Mouse (Mus musculus): ENCODE measurements around the gene Ncoa6.
A peak's percentile ranks its signal among the peaks of the same experiment; 100 is the strongest.
"Not testable (repeated sequence)": the region's sequence is repeated elsewhere in the genome, so short reads cannot be mapped to it uniquely, and the experiment has no call there.

The Ncoa6 gene

DNA sequence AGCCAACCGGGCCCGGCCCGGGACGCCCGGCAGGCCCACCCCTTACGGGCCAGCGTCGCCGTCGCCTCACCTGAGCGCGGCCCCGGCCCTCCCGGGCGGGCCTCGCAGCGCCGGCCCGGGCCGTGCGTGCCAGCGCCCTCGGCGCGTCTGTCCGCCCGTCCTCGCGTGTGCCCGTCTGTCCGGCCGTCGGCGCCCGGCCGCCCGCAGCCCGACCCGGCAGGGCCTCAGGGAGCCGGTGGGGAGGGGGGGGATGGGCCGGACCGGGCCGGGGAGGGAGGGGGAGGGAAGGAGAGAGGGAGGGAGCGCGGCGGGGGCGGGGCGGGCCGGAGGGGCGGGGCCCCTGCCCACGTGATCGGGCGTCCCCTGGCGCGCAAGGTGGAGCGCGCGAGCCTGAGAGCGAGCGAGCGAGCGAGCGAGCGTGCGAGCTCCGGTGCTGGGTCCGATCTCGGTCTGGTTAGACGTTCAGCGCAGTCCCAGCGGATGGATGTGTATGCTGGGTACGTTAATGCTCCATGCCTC, at the start of gene Ncoa6:
Gene Ncoa6, minus strand, starts transcription at position 325 of the 519 bp plus-strand sequence.
- peak; percentile 55 for DNase-seq (ENCODE audit: low read depth, low spot score)

DNA sequence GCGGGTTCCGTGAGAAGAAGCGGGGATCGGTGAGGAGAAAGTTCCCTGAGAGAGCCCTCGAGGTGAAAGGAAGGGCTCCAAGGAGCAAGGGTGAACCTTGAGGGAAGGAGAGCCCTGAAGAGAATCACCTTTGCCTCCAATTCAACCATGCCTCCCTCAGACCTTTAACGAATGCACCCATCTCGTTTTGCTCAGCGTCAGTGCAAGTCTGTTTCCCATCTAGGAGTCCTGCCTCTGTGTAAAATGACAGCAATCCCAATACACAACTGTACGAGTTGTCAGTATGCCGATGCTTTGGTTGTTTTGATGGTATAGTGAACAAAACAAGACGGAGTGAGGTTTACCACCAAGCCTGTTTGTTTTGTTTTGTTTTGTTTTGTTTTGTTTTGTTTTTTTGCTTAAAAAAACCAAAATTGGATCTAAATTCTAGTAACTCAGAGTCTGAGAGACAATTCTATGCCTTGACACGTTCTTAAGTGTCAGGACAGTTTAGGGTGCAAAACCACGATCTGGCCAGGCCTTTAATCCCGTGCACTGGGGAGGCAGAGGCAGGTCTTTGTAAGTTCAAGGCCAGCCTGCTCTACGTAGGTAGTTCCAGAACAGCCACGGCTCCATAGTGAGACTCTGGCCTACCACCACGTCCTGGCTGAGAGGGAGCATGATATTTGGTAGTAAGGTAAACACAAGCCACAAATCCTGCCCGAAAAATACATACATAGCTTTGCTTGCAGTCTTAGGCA, 45.0 kb upstream of the Ncoa6 start:
- no peak for DNase-seq (ENCODE audit: low read depth, low spot score)

DNA sequence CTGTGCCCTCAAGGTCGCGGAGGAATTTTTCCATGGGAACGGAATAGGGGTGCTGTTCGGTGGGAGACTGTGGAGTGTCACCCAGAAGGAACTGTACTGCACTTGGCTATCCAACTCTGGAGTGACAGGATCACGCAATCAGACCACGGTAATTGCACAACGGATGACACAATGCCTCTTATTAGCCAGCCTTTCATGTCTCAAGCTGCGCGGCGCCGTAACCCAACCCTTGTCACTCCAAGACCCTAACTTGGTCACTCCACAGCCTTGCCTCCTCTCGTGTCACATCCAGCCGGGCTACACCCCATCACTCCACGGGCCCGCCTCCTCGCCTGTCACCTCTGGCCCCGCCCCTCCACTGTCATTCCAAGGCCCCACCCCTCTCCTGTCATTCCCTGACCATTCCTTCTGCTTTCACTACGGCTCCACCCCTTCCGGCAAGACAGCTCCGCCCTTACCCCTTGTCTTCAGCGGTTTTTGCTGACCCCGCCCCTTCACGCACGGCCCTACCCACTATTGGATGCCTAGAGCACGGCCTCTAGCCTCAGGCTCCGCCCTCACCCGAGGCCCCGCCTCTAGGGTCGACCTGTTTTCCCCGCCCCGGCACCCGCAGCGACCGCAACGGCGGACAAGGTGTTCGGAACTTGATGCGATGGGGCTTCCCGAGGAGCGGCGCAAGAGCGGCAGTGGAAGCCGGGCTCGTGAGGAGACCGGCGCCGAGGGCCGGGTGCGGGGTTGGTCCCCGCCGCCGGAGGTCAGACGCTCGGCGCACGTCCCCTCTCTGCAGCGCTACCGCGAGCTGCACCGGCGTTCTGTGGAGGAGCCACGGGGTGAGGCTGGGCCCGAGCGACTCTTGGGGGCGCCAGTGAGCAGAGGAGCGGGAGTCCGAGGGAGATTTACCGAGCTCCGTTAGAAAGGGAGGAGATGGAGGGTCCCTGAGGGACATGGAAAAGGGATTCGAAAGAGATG, 44.0 kb upstream of the Ncoa6 start, which contains the start of the genes Acss2 and Ggt7:
Gene Acss2, plus strand, starts transcription at position 494 of the 969 bp plus-strand sequence.
Gene Ggt7, minus strand, starts transcription at position 783 of the 969 bp plus-strand sequence.
- peak; percentile 95 for DNase-seq (ENCODE audit: low read depth, low spot score)

GRCm38 (mm10) chr2:155515941-155516340, 42.2 kb upstream of the Ncoa6 start:
- peak; percentile 42 for DNase-seq (ENCODE audit: low read depth, low spot score)

GRCm38 (mm10) chr2:155514666-155515065, 41.0 kb upstream of the Ncoa6 start:
- DNase-seq (ENCODE audit: low read depth, low spot score), result no peak

- DNase-seq (ENCODE audit: low read depth, low spot score), result no peak
These were observed 39.8 kb upstream of the Ncoa6 start for GRCm38 (mm10) chr2:155513543-155513942.

DNA sequence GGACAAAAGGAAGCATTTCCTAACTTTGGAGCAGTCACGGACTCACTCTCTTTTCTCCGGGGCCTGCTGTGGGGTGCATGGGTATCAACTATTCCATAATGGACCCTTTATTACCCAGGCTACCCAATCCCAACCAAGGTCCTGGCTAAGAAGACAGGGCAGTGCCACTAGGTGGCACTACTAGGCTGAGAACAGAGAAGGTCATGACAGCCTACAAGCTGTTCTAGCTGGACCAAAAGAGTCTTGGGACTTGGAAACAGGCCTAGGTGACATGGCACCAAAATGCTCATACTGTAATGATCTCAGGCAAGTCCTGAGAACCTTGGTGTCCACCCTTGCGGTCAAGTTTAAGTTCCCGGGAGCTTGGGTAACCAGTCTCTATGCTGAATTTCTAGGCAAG, 38.8 kb upstream of the Ncoa6 start:
- peak; percentile 32 for DNase-seq (ENCODE audit: low read depth, low spot score)

GRCm38 (mm10) chr2:155507721-155508470, 34.2 kb upstream of the Ncoa6 start:
- no peak for DNase-seq (ENCODE audit: low read depth, low spot score)

DNA sequence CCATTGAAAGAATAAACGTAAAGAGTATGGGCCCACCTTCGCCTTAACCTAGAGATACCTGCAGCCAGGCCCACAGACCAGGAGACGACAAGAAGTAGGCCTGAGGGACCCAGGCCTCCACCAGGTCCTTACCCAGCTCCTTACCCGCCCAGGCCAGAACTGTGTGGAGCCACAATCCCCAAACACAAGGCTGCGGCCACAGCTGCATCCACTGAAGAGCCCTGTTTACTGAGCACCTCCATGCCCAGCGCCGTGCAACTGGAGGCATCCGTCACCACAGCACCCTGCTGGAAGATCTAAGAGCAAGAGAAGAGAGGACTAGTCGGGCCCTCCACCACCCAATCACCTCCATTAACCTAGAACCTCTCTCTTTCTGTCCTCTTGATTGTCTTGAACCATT, 32.1 kb upstream of the Ncoa6 start:
- no peak for DNase-seq (ENCODE audit: low read depth, low spot score)

- DNase-seq (ENCODE audit: low read depth, low spot score), result no peak
These were observed 31.0 kb upstream of the Ncoa6 start for GRCm38 (mm10) chr2:155504440-155505355.

DNA sequence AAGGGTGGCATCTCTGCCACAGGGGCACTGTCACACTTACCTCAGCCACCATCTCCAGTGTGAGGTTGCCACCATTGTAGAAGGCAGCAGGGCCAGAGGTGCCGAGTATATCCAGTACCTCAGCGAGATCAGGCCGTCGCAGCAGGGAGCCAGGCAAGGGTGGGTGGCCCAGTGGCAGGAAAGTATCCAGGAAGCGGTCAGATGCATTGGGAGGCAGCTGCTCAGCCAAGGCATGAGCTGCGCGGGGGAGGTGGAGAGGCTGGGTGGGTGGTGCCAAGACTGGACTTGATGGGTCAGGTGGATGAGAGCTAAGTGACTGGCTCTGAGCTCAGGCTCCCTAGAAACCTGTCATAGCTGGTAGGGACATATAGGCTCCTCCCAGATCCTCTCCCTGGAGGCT, 28.9 kb upstream of the Ncoa6 start:
- no peak for DNase-seq (ENCODE audit: low read depth, low spot score)

GRCm38 (mm10) chr2:155490998-155491397, 17.3 kb upstream of the Ncoa6 start:
- no peak for DNase-seq (ENCODE audit: low read depth, low spot score)

DNA sequence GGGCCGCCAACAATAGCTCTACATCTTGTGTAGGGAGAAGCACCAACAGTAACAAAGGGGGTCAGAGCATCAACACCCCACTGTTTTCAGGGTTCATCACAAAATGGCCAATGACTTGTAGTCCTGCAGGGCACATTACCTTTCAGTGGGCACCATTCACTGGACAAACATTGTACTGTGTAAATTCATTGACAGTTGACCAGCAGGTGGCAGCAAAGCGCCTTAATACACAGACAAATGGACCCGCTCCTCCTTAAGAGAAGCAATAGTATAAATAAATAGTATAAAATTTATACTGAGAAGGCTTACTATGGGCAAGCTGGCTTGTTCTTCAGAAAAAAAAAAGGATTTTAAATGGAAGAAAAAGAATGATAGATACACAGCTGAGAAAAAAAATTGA, 8.3 kb upstream of the Ncoa6 start:
- DNase-seq (ENCODE audit: low read depth, low spot score), result peak; percentile 46

DNA sequence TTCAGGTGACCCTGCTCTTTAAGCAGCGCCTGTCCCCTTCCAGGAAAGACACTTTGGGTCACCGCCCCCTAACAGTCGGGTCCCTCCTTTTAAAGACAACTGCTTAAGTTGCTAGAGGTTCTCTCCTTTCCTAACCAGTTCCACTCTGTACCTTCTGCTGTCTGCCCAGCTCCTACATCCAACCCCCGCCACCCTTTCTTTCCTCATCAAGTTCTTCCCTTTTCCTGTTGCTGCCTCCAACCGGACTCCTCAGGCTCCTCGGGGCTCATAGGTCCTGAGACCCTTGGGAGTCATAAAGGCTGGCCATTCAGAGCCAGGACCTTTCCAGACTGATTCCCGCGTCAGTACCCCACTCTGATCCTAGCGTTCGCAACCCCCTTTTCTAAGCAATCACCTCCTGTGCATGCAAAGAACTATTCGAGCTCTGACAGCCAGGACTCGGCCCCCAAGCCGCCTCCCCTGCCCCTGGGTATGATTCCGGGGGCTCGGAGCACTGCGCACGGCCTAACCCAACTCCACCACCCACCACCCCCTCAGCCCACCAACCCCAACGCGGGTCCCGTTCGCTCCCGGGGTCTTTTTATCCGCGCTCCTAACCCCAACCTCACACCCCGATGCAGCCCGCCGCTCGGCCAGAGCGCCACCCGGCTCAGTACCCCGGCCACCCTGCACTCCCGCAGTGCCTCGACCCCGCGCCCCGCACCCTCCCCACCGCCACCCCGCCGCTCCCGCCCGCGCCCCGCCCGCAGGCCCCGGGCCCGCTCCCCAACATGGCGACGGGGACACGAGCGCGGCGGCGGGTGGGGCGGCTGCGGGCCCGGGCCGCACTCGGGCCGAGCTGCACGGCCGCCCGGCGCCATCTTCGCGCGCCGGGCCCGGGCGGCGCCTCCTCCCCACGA, 774 bp downstream of the Ncoa6 start:
- DNase-seq (ENCODE audit: low read depth, low spot score), result peak; percentile 20

GRCm38 (mm10) chr2:155466861-155467260, 6.8 kb downstream of the Ncoa6 start:
- DNase-seq (ENCODE audit: low read depth, low spot score), result no peak

DNA sequence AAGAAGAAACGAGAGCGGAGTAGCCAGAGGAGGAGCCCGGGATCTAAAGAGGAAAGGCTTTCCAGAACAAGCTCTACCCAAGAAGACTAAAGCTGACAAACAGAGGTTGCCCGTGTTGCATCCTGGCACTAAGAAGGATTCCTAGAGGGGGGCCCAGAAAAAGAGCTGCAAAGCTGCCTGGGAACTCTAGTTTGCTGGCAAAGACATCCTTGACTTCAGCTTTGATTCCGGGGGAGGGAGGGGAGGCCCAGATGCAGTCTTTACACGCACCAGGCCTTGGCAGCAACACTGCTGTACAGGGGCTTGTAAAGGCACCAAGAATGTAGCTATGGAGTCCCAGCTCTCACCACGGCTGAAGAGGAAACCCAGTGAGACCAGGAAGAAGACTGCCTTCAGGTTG, 20.1 kb downstream of the Ncoa6 start:
- no peak for DNase-seq (ENCODE audit: low read depth, low spot score)

DNA sequence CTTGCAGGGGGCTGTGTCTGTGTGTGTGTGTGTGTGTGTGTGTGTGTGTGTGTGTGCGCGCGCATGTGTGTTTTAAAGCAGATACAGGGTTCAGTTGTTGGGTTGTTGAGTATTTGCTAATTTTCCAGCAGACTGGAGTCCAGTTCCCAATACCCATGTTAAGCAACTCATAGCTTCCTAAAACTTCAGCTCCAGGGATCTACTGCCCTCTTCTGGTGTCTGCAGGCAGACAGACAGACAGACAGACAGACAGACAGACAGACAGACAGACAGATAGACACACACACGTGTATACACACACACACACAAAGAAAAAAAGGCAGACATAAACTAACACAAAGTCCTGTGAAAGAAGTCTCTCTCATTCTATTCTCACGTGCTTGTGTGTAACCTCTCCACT, 22.4 kb downstream of the Ncoa6 start:
- no peak for DNase-seq (ENCODE audit: low read depth, low spot score)

DNA sequence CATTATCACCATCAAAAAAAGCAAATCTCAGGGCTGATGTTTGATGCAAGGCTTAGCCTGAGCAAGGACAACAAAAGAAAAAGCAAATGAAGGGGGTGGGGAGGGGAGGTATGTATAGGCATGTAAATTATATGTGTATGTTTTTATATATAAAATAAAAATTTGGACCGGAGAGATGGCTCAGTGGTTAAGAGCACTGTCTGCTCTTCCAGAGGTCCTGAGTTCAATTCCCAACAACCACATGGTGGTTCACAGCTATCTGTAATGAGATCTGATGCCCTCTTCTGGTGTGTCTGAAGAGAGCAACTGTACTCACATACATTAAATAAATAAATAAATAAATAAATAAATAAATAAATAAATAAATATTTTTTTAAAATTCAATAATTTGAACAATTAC, 25.8 kb downstream of the Ncoa6 start:
- not testable (repeated sequence) for DNase-seq (ENCODE audit: low read depth, low spot score)

DNA sequence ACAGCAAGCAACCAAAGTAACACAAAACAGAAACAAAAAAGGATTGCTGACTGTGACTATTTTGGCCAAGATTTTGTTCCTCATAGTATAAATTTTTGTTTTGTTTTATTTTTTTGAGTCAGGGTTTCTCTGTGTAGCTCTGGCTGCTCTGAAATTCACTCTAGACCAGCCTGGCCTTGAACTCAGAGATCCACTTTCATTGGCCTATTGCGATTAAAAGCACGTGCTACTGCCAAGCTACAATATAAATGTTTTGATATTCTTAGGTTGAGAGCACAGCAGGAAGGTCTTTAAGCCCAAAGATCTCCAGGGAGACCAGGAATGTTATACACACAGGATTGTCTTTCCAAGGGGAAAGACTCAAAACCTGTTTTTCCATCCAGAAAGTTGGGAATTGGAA, 30.2 kb downstream of the Ncoa6 start:
- DNase-seq (ENCODE audit: low read depth, low spot score), result no peak
